Mouse (Mus musculus): ENCODE measurements around the gene Ppp1r1a.

DNA sequence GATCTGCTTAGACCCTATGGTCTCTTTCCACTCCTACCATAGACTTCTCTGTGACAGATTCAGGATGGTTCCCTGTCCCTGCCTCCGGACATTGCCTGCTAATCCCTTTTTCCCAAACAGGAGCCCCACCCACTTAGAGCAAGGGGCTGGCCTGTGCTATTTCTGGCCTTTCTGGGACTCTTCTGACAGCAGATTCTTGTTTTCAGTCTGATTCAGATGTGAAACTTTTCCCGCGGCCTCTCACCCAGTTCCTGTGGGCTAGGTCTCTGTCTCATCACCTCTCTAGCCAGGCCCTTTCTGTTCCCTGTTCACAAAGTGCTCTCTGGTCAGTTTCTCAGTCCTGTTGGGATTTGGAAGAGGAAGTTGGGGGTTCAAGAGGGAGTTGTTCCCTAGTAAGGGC is 22.9 kb downstream of the Ppp1r1a start:
- no peak for TF ChIP-seq POLR2A (IDR thresholded peaks at IDR 0.05; ENCODE audit: borderline replicate concordance, extremely low read depth, low read depth, low read length)
- no peak for TF ChIP-seq CTCF (IDR thresholded peaks at IDR 0.05; ENCODE audit: insufficient read depth, low read length)
